Mouse (Mus musculus) heart, embryonic 15.5 days (tissue): ENCODE results near the gene Gab3. TPM values are rescaled to one million over a fixed set of nuclear protein-coding genes. Genes with fewer than 3 reads are reported as not detected.
"Not testable (repeated sequence)": the region's sequence is repeated elsewhere in the genome, so short reads cannot be mapped to it uniquely, and the experiment has no call there.

Experiments used
- ATAC-seq: fragments of 200-750 bp; cut with Nextera tagmentation; replicated peaks from 2 replicates; pipeline ENCODE4 v1.8.0; 2017; ENCODE audit warnings: low read depth, moderate TSS enrichment; ENCODE audit not compliant: insufficient number of reproducible peaks, insufficient read depth, low FRiP score
- H3K27ac ChIP-seq: fragments of 300-500 bp; sonication (generic); 2 replicates; pipeline ENCODE4 v1.5.1; 2015; ENCODE audit warnings: mild to moderate bottlenecking, inconsistent platforms
- H3K27me3 ChIP-seq: fragments of 300-500 bp; sonication (generic); 2 replicates; pipeline ENCODE4 v1.6.1; 2015; ENCODE audit warnings: inconsistent platforms
- H3K36me3 ChIP-seq: fragments of 300-500 bp; sonication (generic); 2 replicates; pipeline ENCODE4 v1.6.1; 2015; ENCODE audit warnings: mild to moderate bottlenecking, inconsistent platforms
- H3K4me1 ChIP-seq: fragments of 300-500 bp; sonication (generic); replicated peaks from 2 replicates; pipeline ENCODE4 v1.6.1; 2015; ENCODE audit warnings: inconsistent platforms
- H3K4me2 ChIP-seq: fragments of 300-500 bp; sonication (generic); 2 replicates; pipeline ENCODE4 v1.6.1; 2015; ENCODE audit warnings: inconsistent platforms, mild to moderate bottlenecking, moderate library complexity
- H3K4me3 ChIP-seq: fragments of 300-500 bp; sonication (generic); 2 replicates; pipeline ENCODE4 v1.5.1; 2015; ENCODE audit warnings: mild to moderate bottlenecking, inconsistent platforms
- H3K9ac ChIP-seq: fragments of 300-500 bp; sonication (generic); 2 replicates; pipeline ENCODE4 v1.6.1; 2015; ENCODE audit warnings: mild to moderate bottlenecking, inconsistent platforms
- H3K9me3 ChIP-seq: fragments of 300-500 bp; sonication (generic); replicated peaks from 2 replicates; pipeline ENCODE4 v1.6.1; 2016; ENCODE audit warnings: inconsistent platforms
- WGBS: fragments of 180-500 bp; shearing (Covaris S2); methylation state at CpG from one replicate; pipeline ENCODE4 v1.1.7; 2015; ENCODE audit warnings: mixed read lengths; 5-methylcytosine and 5-hydroxymethylcytosine counted together
- polyA plus RNA-seq: library from polyadenylated mRNA; unstranded; fragments of >200 nt; fragmentation: Nextera tagmentation; extraction: Ambion mirVana; gene quantifications from 2 replicates; pipeline ENCODE4 v1.2.1, GENCODE M21; 2015

Gene Gab3
- polyA plus RNA-seq, 1 experiment from 2014 or later: 3.0 TPM

GRCm38 (mm10) chrX:74983734-74984133 is 101.5 kb downstream of the Gab3 start:
- 75% methylated on average over 5 of the region's 5 CpGs for WGBS
- H3K9me3 ChIP-seq: no peaks in the 10 kb centered on the region
- no peaks in the 10 kb centered on the region for H3K4me1 ChIP-seq
- H3K27me3 ChIP-seq: no peaks in the 10 kb centered on the region
- H3K36me3 ChIP-seq: no peaks in the 10 kb centered on the region
- no peak overlapping the region for H3K4me3 ChIP-seq
- ATAC-seq: no peak
- no peak overlapping the region for H3K9ac ChIP-seq
- no peak overlapping the region for H3K27ac ChIP-seq
- no peak overlapping the region for H3K4me2 ChIP-seq

DNA sequence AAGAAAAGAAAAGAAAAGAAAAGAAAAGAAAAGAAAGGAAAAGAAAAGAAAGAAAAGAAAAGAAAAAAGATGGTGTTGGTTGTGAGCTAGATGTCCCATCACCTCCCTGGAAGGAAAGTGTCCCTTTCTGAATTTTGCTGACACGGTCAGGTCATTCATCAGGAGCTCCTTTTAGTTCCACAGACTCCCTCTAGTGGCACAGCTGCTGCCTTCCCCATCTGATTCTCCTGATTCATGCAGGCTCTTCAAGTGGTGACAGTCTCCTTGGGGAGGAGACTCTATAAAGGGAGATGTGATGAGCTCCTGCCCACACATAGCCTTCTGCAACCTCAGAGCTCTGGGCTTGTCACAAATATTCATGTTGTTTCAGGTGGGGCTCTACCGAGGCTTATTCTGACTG is 122.4 kb downstream of the Gab3 start:
- H3K4me1 ChIP-seq, H3K9me3 ChIP-seq, H3K4me3 ChIP-seq, H3K27ac ChIP-seq, H3K9ac ChIP-seq, ATAC-seq, H3K36me3 ChIP-seq, H3K4me2 ChIP-seq, H3K27me3 ChIP-seq: not testable (repeated sequence)
- 24% methylated on average over 1 of the region's 2 CpGs for WGBS

GRCm38 (mm10) chrX:74959161-74959560 is 126.1 kb downstream of the Gab3 start:
- not testable (repeated sequence) for H3K9me3 ChIP-seq, H3K4me1 ChIP-seq, H3K4me3 ChIP-seq, ATAC-seq, H3K27me3 ChIP-seq, H3K27ac ChIP-seq, H3K9ac ChIP-seq, H3K4me2 ChIP-seq, H3K36me3 ChIP-seq
- WGBS: 74% methylated on average over 7 of the region's 7 CpGs

Other genes with a start within 250 kb of the Gab3 start
- gene Gm5936, start 248.3 kb downstream of the Gab3 start, polyA plus RNA-seq: not detected in 2 replicates
- 65.5 and 80.7 TPM in 2 replicates for gene Dkc1, start 10.4 kb upstream of the Gab3 start, polyA plus RNA-seq
- gene Mpp1, start 45.6 kb upstream of the Gab3 start, polyA plus RNA-seq: 37.8 and 54.9 TPM in 2 replicates
- gene Smim9, start 78.3 kb upstream of the Gab3 start, polyA plus RNA-seq: not detected in 2 replicates